Mouse (Mus musculus): Measurements from ENCODE around the gene Ttc6.

The Ttc6 gene

GRCm38 (mm10) chr12:57545371-57546241 is 18.3 kb upstream of the Ttc6 start:
- peak in 1 of 2 experiments; percentile 42 for DNase-seq

GRCm38 (mm10) chr12:57546415-57547201 is 17.3 kb upstream of the Ttc6 start, which contains the start of gene Foxa1:
Gene Foxa1 (minus strand): TSS chr12:57546916.
- peak in 1 of 2 experiments; percentile 9 for DNase-seq

GRCm38 (mm10) chr12:57547890-57548289 is 16.0 kb upstream of the Ttc6 start:
- DNase-seq = no peak

GRCm38 (mm10) chr12:57548352-57548980 is 15.4 kb upstream of the Ttc6 start:
- peak in 1 of 2 experiments; percentile 21 for DNase-seq

DNA sequence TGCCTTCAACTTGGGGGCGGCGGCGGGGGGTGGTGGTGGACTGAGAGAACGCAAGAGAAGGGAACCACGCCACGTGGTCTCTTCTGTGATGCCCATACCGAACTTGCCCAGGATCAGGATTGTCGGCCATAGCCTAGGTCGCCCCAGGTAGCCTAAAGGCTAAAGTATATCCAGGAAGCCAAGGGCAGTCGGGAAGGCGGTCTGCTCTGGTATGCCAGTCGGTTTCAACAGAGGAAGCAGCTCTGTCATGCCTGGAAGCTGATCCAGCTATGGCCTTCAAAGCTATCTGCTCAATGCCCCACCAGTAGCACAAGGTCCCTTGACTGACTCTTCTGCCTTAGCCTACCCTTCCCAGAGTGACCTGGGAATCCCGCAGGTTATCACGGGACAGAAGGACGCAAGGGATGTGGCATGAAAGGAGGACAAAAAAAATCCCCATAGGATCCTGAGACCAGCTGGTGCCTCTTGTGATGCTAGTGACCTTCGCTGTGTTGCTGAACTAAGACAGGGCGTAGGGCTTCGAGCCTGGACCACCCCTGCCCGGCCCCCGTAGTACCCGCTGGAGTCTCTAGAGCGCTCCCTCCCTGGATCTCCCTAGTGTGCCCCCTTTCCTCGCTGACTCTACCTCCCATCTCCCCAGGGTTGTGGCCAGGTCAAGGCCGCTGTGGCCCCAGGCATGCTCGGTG is 14.8 kb upstream of the Ttc6 start:
- no peak for DNase-seq

DNA sequence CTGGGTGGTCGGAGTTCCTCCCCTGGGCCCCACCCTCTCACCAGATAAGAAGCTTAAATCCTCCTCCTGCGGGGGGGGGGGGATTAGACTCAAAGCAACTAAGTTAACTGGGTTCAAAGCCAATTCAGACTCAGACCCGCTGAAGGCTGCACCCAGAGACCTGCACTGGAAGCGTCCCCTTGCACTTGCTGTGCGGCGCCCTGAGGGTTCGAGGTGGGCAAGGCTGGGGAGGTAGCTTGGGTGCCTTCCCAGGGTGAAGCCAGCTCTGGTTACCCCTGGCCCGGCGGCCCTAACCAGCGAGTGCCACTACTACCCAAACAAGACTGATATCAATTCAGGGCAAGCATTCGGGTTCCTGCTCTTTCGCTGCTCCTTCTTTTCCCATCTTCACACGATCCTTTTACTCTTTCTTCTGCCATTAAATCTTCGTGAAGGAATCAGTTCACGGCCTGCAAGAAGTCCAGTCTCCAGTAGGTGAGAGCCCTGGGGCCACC is 14.2 kb upstream of the Ttc6 start:
- no peak for DNase-seq

- no peak for DNase-seq
Measured at GRCm38 (mm10) chr12:57550181-57550808, 13.6 kb upstream of the Ttc6 start.

DNA sequence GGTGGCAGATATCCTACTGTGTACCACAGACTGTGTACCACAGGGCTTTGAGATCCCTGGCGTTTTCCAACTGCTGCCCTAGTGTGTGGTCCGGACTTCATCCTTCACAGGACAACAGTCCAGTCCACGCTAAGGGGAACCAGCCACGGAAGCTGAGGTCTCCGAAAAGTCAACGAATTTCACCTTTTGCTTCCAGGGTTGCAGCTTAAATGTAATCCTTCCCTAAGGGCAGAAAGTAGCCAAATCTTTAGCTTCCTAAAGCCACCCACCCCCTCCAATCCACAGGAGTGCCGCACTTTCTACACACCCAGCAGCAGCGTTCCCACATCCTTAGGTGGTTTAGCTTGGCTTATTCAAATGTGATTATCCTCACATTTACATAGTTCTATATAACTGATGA is 13.0 kb upstream of the Ttc6 start:
- no peak for DNase-seq

- DNase-seq = no peak
Measured at GRCm38 (mm10) chr12:57552286-57552685, 11.6 kb upstream of the Ttc6 start.

DNA sequence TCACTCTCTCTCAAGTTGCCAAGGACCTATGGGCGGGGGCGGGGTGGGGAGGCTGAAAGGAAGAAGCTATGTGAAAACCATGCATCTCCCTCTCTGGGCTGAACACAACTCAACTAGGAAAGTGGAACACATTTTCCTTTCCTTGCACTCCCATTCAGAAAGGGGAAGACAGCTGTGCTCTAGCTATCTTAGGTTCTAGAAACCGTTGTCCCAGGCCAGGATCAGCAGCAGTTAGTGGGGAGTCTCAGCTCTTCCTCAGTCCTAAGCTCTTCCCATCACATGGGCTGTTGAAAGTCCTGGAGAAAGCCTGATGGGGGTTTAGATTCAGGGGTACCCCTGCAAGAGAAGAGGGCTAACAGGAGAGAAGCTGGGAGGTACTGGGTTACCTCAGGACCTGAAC is 9.8 kb upstream of the Ttc6 start:
- no peak for DNase-seq

DNA sequence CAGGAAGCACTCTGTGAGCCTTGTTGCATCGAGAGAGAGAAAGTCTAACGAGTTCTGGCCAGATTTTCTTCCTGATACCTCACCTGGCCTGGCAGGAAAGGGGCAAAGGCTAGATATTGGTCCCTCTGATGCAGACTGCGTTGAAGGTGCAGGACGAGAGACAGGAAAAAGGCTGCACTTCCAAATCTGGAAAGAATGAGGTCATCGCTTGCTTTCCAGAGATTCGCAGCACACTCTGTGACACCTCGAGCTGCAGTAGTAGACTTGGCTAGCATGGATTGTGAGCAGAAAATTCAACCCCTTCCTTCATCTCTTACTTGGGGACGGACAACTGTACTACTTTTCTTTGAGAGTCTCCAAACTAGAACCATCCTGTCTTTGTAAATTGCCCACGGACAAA is 7.9 kb downstream of the Ttc6 start:
- no peak for DNase-seq

DNA sequence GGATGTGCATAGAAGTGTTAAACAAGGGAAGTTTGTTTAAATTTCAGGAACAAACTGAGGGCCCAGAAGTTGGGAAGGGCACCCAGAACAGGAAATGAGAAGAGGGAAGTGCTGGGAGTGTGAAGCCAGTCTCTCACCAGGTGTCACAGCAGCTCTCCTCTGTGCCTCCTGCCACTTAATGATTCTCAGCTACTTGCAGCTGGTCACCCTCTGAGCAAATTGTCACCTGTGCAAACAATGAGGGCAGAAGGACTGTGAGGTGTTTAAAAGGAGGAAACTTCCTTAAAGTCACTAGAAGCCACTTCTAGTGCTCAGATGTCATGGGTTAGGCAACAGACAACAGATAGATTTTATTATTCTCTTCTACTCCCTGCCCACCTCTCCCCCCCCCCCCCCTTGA is 8.5 kb downstream of the Ttc6 start:
- no peak for DNase-seq

DNA sequence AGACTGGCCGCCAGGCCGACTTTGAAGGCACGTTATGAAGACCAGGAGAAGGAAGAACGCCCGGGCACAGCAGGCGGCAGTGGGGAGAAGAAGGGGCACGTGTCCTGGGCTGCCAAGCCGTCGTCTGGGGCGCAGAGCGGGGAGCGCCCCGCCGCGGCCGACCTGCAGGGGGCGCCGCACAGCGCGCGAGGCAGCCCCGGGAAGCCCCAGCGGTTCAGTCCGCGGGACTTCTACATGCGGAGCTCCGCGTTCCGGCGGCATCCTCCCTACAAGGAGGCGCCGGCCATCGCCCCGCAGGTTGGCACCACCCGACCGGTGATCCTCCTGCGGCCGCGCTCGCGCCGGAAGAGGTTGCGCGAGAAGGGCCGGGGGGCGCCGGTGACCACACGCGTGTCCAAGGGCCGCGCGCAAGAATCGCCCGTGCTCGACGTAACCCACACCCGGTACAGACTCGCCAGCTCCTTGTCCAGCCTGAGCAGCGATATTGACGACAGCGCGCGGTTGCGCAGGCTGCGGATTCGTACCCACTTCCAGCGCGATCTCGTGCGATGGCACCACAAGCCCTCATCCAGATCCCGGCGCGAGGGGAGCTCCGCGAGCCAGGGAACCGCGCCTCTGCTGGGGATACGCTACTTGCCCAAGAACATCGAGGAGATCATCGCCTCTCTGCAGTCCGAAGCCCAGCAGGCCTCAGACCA is 12.2 kb downstream of the Ttc6 start:
- peak in 1 of 2 experiments; percentile 18 for DNase-seq

- peak in 1 of 2 experiments; percentile 1 for DNase-seq
Measured at GRCm38 (mm10) chr12:57607624-57608023, 43.7 kb downstream of the Ttc6 start.

GRCm38 (mm10) chr12:57615137-57615536 is 51.2 kb downstream of the Ttc6 start:
- no peak for DNase-seq

DNA sequence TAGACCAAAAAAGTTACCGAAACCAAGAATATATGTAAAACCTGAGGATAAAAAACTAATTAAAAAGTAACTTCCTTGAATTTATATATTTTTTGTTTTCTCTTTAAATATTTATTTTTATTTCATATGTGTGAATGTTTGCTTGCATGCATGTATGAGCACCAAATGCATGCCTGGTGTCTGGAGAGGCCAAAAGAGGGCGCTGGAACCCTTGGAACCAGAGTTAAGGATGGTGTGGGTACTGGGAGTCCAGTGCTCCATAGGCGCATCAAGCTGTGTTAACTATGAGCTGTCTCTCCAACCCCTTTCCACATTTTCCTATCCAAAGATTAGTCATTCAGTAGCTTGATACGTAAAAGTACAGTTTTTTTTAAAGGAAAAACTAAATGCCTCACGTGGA is 58.1 kb downstream of the Ttc6 start:
- DNase-seq = peak in 1 of 2 experiments; percentile 5

- no peak for DNase-seq
Measured at GRCm38 (mm10) chr12:57623264-57623663, 59.4 kb downstream of the Ttc6 start.

DNA sequence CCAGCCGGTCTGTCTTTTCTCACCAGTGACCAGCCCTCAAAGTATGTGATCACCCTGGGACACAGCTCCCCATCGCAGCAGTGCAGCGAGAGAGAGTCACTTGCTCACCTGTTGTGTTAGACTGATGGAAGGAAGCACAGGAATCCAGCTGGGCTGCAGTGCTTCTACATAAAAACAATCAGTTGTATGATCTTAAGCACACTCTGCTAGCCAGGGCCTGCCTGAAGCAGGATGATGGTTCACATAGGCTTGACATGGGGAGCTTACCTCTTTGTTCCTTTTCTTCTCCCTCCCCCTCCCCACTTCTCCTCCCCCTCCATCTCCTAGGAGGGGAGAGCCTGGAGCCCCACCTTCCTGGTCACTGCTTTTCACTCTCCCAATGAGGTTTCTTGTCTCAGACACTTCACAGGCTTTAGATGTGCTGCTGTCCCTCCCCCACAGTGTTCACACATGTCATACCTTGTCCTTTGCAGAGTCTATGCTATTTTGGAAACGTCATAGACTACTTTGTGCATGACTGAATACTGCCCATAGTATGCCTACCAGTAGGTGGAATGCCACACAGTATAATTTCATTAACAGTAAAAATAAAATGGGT is 60.2 kb downstream of the Ttc6 start:
- DNase-seq = no peak

DNA sequence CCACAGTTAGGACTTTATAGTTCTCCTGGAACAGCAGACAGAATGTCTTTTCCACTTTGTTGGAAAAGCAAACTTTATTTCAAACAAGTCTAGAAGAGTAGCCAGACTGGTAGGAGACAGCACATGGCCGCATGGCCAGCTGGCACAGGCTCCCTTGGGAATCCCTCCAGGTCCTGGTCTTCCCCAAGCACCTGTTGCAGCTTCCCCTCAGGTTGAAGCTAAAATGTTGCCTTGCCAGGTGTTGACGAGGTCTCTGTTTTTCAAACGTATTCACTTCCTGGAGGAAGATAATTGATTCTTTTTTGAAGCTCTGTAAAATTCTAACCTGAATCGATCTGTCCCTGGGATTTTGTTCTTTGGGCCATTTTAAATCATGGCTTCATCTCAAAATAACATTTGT is 86.1 kb downstream of the Ttc6 start:
- DNase-seq = no peak

DNA sequence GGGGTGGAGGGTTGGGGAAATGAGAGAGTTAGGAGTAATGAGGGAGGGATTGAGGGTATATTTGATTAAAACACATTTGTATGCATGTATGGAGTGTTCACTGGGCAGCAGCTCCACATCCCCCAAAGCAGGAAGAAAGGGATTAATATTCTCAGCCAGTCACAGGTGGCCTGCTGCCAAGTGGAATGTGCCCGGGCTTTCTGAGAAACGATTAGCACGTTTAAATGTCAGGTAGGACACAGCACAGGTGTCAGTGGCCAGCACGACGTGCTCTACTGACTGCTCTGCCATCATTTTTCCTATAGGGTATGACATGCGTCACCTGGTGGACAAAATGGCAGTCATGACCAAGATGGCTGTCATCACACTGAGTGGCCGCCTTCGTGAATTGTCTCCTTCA is 86.8 kb downstream of the Ttc6 start:
- DNase-seq = peak in 1 of 2 experiments; percentile 44

Measured in kidney, postnatal 36 days (tissue).